ENCODE assay signal across 9 mouse cellular contexts in the genomic region with DNA sequence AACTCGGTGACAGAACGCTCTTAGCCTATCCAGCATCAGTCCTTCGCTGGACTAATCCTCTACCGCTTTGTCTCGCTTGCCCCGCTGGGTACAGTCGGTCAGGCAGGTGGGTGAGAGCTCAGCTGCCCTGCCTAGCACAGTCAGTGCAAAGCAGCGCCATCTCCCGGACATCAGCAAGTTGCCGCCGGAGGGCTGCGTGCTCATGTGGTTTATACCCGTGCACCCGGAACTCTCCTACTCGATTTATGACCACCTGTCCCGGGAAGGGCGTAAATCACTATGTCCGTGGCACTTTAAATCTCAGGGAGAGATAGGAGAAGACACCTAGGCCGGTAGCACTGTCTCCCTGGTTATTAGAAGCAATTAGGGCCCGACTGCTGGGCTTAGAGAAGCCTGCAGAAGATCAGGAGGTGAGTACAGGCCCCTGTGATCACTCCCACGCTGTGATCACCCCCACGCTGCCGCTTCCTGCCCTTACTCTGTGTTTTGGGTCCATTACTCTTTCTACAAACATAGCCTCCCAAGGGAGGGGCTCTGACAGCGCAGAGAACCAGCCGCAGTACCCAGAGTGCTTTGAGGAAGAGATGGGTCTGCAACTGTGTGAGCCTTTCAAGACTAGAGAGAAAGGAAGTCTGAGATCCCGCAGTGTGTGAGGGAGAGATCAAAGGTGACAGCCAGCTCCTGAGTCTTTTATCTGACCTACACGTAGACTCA. TPM values are rescaled to one million over a fixed set of nuclear protein-coding genes. Genes with fewer than 3 reads are reported as not detected.
A peak's percentile ranks its signal among the peaks of the same experiment; 100 is the strongest.
DNase-seq lines count a peak whose midpoint lies in the region; ATAC-seq and TF ChIP-seq lines count a peak whose summit lies in the region.
"Had no signal": no experiment of that assay in that cellular context is flagged by ENCODE, and none has a peak within 500 bp of the region (broad histone marks: within the 10 kb centered on the region; RNA-seq: fewer than 3 reads in every experiment).

No protein-coding gene starts in this region.

- 12% methylated on average over 27 of the region's 27 CpGs for WGBS in intestine, embryonic 15.5 days
- 19% methylated on average over 27 of the region's 27 CpGs for WGBS in liver, postnatal 0 days (ENCODE audit: insufficient replicate concordance)
- 12% methylated on average over 27 of the region's 27 CpGs for WGBS in neural tube, embryonic 15.5 days

- TF ChIP-seq EP300 in liver, postnatal 0 days (IDR thresholded peaks at IDR 0.05; ENCODE audit: low read depth), result no peak

- ATAC-seq in intestine, embryonic 15.5 days, result peak; percentile 92
- ATAC-seq in liver, postnatal 0 days, result peak; percentile 63
- no peak for ATAC-seq in neural tube, embryonic 15.5 days (ENCODE audit: low FRiP score)

- H3K27me3 ChIP-seq in intestine, embryonic 15.5 days (replicated peaks), result 0 out of 2 replicates have a peak, but pooled peaks cover 3% of the 10 kb centered on the region
- H3K27me3 ChIP-seq in liver, postnatal 0 days (ENCODE audit: insufficient read depth, low read length), result no peaks in the 10 kb centered on the region
- 0 out of 2 replicates have a peak, but pooled peaks cover 3% of the 10 kb centered on the region for H3K27me3 ChIP-seq in neural tube, embryonic 15.5 days (replicated peaks)

- H3K9ac ChIP-seq in intestine, embryonic 15.5 days, result peak overlapping the region; percentile 36; the same call in 1 of the 2 replicates
- H3K9ac ChIP-seq in liver, postnatal 0 days (replicated peaks), result no peak overlapping the region
- H3K9ac ChIP-seq in neural tube, embryonic 15.5 days (replicated peaks), result no peak overlapping the region

- no peaks in the 10 kb centered on the region for H3K36me3 ChIP-seq in intestine, embryonic 15.5 days
- peaks cover 16% of the 10 kb centered on the region for H3K36me3 ChIP-seq in liver, postnatal 0 days (replicated peaks; ENCODE audit: insufficient read depth, low read length)
- no peaks in the 10 kb centered on the region for H3K36me3 ChIP-seq in neural tube, embryonic 15.5 days

- TF ChIP-seq CTCF in liver, postnatal 0 days (IDR thresholded peaks at IDR 0.05; ENCODE audit: low read depth), result peak; percentile 75

- H3K4me1 ChIP-seq in intestine, embryonic 15.5 days (replicated peaks), result peaks cover 4% of the 10 kb centered on the region
- H3K4me1 ChIP-seq in liver, postnatal 0 days (ENCODE audit: insufficient read depth), result no peaks in the 10 kb centered on the region
- peaks cover 6% of the 10 kb centered on the region; the same call in 1 of the 2 replicates for H3K4me1 ChIP-seq in neural tube, embryonic 15.5 days

- DNase-seq in cerebellum, postnatal 36 days, result peak; percentile 9 to 33
- DNase-seq in cerebellum, adult 11-12 months, result no peak
- DNase-seq in adrenal gland, adult 8-10 months, result peak; percentile 23
- DNase-seq in gastrocnemius, adult 18-20 months (ENCODE audit: low spot score), result peak; percentile 55
- DNase-seq in liver, postnatal 0 days, result peak; percentile 71
- DNase-seq in thymus, postnatal 4 days, result peak; percentile 91

- no peaks in the 10 kb centered on the region for H3K9me3 ChIP-seq in intestine, embryonic 15.5 days
- H3K9me3 ChIP-seq in liver, postnatal 0 days (ENCODE audit: low read length), result peaks cover 2% of the 10 kb centered on the region; the same call in 1 of the 2 replicates
- H3K9me3 ChIP-seq in neural tube, embryonic 15.5 days (replicated peaks), result no peaks in the 10 kb centered on the region

- H3K4me2 ChIP-seq in intestine, embryonic 15.5 days (replicated peaks), result peak overlapping the region; percentile 50
- peak overlapping the region; percentile 47 for H3K4me2 ChIP-seq in liver, postnatal 0 days (ENCODE audit: low read depth, low read length)
- H3K4me2 ChIP-seq in neural tube, embryonic 15.5 days, result peak overlapping the region; percentile 30

- H3K27ac ChIP-seq in intestine, embryonic 15.5 days, result peak overlapping the region; percentile 36; the same call in 1 of the 2 replicates
- 0 out of 2 replicates have a peak overlapping the region, but pooled peaks have one; percentile 29 for H3K27ac ChIP-seq in liver, postnatal 0 days (ENCODE audit: low read depth)
- no peak overlapping the region for H3K27ac ChIP-seq in neural tube, embryonic 15.5 days (replicated peaks)

- H3K4me3 ChIP-seq in intestine, embryonic 15.5 days (replicated peaks), result peak overlapping the region; percentile 11; the same call in 1 of the 2 replicates
- H3K4me3 ChIP-seq in liver, postnatal 0 days (ENCODE audit: low read depth, low read length), result no peak overlapping the region
- H3K4me3 ChIP-seq in neural tube, embryonic 15.5 days (replicated peaks), result no peak overlapping the region

RNA-seq across cellular contexts. Expression of a gene that starts 17.8 kb away (rescaled TPM):
- 1 to 10 TPM in 3 of 4 experiments, under 1 TPM in 1; 0.68 to 3.5 (median 1.6) TPM for total RNA-seq in adrenal gland, adult 8-10 months (2022)
- total RNA-seq in gastrocnemius, adult 18-20 months (2021), result under 1 TPM; 0.18 to 0.24 TPM
- 0.86 and 0.88 TPM in 2 replicates for polyA plus RNA-seq in intestine, embryonic 15.5 days (2015; fragmentation: Nextera tagmentation; extraction: Ambion mirVana)
- polyA plus RNA-seq in liver, postnatal 0 days (2015; fragmentation: Nextera tagmentation; extraction: Ambion mirVana), result 204 and 234 TPM in 2 replicates
- 0.36 TPM in 1 of 2 replicates, not detected in the other for polyA plus RNA-seq in neural tube, embryonic 15.5 days (2015; fragmentation: Nextera tagmentation; extraction: Ambion mirVana)
- total RNA-seq: left cerebral cortex, postnatal 10 days had no signal

RNA-seq across cellular contexts. Expression of a gene that starts 52.9 kb away (rescaled TPM):
- total RNA-seq in adrenal gland, adult 8-10 months (2022), result 100 to 1,000 TPM; 349 to 519 (median 450) TPM
- total RNA-seq in gastrocnemius, adult 18-20 months (2021), result 100 to 1,000 TPM; 116 to 125 TPM
- polyA plus RNA-seq in intestine, embryonic 15.5 days (2015; fragmentation: Nextera tagmentation; extraction: Ambion mirVana), result 361 and 402 TPM in 2 replicates
- 608 and 698 TPM in 2 replicates for polyA plus RNA-seq in liver, postnatal 0 days (2015; fragmentation: Nextera tagmentation; extraction: Ambion mirVana)
- polyA plus RNA-seq in neural tube, embryonic 15.5 days (2015; fragmentation: Nextera tagmentation; extraction: Ambion mirVana), result 113 and 133 TPM in 2 replicates

Comparison
In these comparisons a context has a peak if more than half of its experiments do, and no peak if none do; other contexts are left out.
1. RNA of a gene that starts 17.8 kb away (polyA plus RNA-seq): 204 to 234 TPM in liver, postnatal 0 days; 0.86 to 0.88 TPM in intestine, embryonic 15.5 days and 0.36 TPM in neural tube, embryonic 15.5 days; every median in the first group is over 100 times any median in the second.
2. Peak in every context shown above with its lines, with median percentiles within 50 percentile points of each other: H3K4me2 ChIP-seq.